Mouse (Mus musculus): ENCODE measurements around the gene Dusp2.

DNA sequence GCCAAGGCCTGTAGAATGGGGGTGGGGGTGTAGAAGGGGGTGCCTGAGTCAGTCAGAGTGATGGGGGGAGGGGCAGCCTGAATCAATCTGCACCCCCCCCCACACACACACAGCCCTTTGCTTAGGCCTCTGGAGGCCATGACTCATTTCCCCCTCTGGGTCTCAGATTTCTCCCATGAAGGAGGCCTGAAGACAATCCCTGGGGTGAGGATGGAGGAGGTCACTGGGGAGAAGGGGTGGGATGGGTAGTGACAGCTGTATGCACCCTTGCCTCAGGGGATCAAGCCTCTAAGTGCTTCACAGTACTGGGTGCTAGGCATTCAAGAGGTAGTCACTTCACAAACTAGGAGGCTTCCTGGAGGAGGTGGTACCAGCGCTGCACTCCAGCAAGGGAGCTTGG is 12.3 kb upstream of the Dusp2 start:
- TF ChIP-seq CTCF (conservative IDR thresholded peaks at IDR 0.05; ENCODE audit: low read length) (no peak), POU5F1 (IDR thresholded peaks at IDR 0.05; ENCODE audit: borderline replicate concordance, low read length) (no peak)

Data from E14TG2a.4 (cell line).